Mouse (Mus musculus): ENCODE data around the gene D130052B06Rik. TPM values are rescaled to one million over a fixed set of nuclear protein-coding genes. Genes with fewer than 3 reads are reported as not detected.
A peak's percentile ranks its signal among the peaks of the same experiment; 100 is the strongest.

The D130052B06Rik gene
- not detected in 2 replicates for polyA plus RNA-seq (2011; ENCODE audit: insufficient read length, low read depth, missing spikeins)

DNA sequence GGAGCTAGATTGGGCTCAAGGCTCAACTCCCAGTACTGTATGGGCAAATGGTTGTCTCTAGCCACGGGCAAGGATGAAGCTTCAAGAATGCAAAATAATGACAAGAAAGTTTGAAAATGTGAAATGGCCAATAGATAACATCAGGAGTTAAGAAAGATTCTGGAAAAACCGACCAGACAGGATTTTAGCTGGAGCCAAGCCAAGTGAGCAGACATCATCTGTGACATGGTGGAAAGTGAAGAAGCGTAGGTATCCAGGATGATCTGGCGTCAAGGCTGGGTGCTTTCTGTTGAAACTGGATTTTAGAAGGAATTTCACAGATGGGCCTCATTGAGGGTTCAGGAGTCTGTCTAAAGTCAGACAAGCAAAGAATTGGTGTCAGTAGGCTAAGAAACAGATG lies at the start of gene D130052B06Rik:
D130052B06Rik (plus strand) TSS at position 317 of the 400 bp plus-strand sequence.
- no peaks in the 10 kb centered on the region for H3K4me1 ChIP-seq (ENCODE audit: control insufficient read depth, insufficient read depth, low read length)
- no peak within 1 kb of the TSS for H3K27ac ChIP-seq (ENCODE audit: insufficient read depth, low read length)
- no peak within 1 kb of the TSS for H3K4me3 ChIP-seq (ENCODE audit: insufficient read depth, low read length)
- TF ChIP-seq CTCF (IDR thresholded peaks at IDR 0.05; ENCODE audit: borderline replicate concordance, insufficient read depth, low read length), result no peak
- TF ChIP-seq POLR2A (IDR thresholded peaks at IDR 0.05; ENCODE audit: low read depth, low read length), result no peak

DNA sequence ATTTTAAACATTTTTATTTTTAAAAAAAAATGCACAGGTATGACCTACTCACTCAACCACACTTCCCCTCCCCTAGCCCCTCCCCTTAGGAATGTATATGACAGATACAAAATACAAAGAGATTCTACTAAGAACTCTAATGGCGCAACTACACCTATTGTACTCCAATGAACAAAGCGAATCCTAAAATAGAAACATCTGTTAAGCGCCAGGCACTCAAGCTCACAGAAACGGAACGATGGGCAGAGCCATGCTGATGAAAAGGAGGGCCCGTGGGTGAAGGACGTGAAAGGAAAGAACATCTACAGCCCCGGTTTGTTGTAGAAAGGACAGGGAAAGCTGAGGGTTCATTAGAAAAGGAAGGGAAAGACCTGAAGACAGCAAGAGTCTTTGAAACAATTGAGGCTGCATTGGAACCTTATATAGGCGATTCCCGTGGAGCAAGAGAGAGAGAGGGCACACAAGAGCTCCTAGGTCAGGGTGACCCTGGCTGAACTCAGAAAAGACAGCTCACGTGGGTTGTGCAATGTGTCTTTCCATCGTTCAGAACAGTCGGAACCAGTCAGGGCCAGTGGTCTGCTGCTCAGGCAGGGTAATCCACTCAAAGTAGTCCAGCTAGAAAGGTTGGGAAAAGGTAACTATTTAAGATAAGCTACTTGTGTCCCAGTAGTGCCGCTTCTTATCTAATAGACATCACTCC lies 48.1 kb upstream of the D130052B06Rik start:
- Histone ChIP-seq H3K4me1 (ENCODE audit: control insufficient read depth, insufficient read depth, low read length) (no peaks in the 10 kb centered on the region), H3K4me3 (ENCODE audit: insufficient read depth, low read length) (no peak overlapping the region), H3K27ac (ENCODE audit: insufficient read depth, low read length) (no peak overlapping the region)
- no peak for TF ChIP-seq CTCF (IDR thresholded peaks at IDR 0.05; ENCODE audit: borderline replicate concordance, insufficient read depth, low read length)
- no peak for TF ChIP-seq POLR2A (IDR thresholded peaks at IDR 0.05; ENCODE audit: low read depth, low read length)

DNA sequence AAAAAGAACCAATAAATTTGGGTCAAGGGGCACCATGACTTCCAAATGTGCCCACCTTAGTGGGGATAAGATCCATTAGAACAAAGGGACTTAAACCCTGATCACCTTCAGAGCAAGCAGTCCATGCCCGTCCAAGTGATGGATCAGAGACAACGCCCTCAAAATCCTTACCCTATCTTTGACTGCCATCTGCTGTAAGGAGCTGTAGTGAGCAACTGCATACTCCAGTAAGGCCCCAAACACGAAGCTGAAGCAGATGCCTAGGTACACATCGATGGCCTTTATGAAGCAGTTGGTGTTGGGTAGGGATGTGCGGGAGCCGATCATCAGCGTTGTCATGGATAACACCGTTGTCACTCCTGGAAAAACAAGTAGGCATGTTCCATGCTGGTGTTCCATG lies 45.0 kb upstream of the D130052B06Rik start:
- no peaks in the 10 kb centered on the region for H3K4me1 ChIP-seq (ENCODE audit: control insufficient read depth, insufficient read depth, low read length)
- no peak overlapping the region for H3K27ac ChIP-seq (ENCODE audit: insufficient read depth, low read length)
- TF ChIP-seq CTCF (IDR thresholded peaks at IDR 0.05; ENCODE audit: borderline replicate concordance, insufficient read depth, low read length) (no peak), POLR2A (IDR thresholded peaks at IDR 0.05; ENCODE audit: low read depth, low read length) (no peak)
- no peak overlapping the region for H3K4me3 ChIP-seq (ENCODE audit: insufficient read depth, low read length)

DNA sequence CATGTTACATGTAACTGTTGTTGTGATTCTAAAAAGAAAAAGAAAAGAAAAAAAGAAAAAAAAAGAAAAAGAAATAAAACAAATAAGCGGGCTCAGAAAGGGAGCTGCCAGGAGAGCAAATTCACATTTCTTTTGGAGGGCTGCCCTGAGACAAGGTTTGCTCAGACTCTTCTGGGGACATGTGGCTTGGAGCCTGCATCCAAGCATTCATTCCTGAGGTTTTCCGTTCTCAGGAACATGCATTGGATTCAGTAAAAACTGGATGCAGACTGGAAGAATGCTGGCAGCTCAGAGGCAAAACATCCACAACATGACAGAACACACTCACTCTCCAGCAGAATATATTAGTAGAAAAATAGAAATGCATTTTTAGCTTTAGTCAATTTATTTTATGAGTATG lies 35.2 kb upstream of the D130052B06Rik start:
- TF ChIP-seq CTCF (IDR thresholded peaks at IDR 0.05; ENCODE audit: borderline replicate concordance, insufficient read depth, low read length) (no peak), POLR2A (IDR thresholded peaks at IDR 0.05; ENCODE audit: low read depth, low read length) (no peak)
- peaks cover 3% of the 10 kb centered on the region; the same call in 1 of the 2 replicates for H3K4me1 ChIP-seq (ENCODE audit: control insufficient read depth, insufficient read depth, low read length)
- no peak overlapping the region for H3K4me3 ChIP-seq (ENCODE audit: insufficient read depth, low read length)
- H3K27ac ChIP-seq (ENCODE audit: insufficient read depth, low read length), result peak overlapping the region; percentile 83

DNA sequence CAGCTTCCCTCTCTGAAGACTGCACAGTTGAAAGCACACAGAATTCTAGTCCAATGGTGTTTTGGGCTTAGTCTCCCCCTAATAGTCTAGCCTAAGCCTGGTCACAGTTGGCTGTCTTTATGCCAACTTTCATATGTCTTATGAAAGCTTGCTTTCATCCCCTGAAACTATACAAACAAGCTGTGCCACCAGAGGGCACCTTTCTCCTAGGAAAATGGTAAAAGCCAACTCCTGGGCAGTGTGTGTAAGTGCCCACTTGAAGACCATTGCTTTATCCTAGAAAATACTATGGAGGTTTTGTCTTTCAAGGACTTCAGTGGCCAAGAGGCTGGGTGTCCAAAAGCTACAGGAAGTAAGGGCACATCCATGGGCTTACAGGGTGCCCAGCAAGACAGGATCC lies 28.7 kb upstream of the D130052B06Rik start:
- Histone ChIP-seq H3K4me1 (ENCODE audit: control insufficient read depth, insufficient read depth, low read length) (no peaks in the 10 kb centered on the region), H3K4me3 (ENCODE audit: insufficient read depth, low read length) (no peak overlapping the region), H3K27ac (ENCODE audit: insufficient read depth, low read length) (no peak overlapping the region)
- TF ChIP-seq CTCF (IDR thresholded peaks at IDR 0.05; ENCODE audit: borderline replicate concordance, insufficient read depth, low read length) (no peak), POLR2A (IDR thresholded peaks at IDR 0.05; ENCODE audit: low read depth, low read length) (no peak)

DNA sequence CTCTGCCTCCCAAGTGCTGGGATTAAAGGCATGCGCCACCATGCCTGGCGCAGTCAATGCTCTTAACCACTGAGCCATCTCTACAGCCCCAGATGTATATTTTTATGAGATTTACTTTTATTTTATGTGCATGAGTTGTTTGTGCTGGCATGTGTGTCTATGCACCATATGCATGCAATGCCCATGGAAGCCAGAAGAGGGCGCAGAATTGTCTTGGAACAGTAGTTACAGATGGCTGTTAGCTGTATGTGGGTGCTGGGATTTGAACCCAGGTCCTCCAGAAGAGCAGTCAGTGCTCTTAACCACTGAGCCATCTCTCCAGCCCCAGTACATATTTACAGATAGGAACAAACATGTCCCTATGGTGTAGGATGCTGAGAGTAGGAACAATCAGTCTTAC lies 24.2 kb upstream of the D130052B06Rik start:
- Histone ChIP-seq H3K4me1 (ENCODE audit: control insufficient read depth, insufficient read depth, low read length) (no peaks in the 10 kb centered on the region), H3K4me3 (ENCODE audit: insufficient read depth, low read length) (no peak overlapping the region)
- TF ChIP-seq CTCF (IDR thresholded peaks at IDR 0.05; ENCODE audit: borderline replicate concordance, insufficient read depth, low read length), result no peak
- no peak for TF ChIP-seq POLR2A (IDR thresholded peaks at IDR 0.05; ENCODE audit: low read depth, low read length)

DNA sequence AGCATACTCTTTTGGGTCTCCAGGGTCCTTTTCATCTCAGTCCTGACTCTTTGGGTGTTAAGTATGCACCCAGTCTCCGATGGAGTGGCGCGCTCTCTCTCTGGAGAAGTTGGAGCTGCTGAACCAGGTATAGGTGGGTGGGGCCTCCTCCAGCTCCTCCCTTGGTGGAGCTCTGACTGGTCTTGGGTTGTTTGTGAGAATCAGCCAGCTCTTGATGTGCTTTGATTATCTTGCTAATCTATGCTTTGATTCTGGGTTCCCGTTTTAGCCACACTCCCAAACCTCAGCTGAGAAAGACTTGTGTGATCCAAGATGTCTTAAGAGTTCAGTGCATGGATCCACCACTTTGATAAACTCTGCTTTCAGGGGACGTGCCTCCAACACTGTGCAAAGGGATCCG lies 20.2 kb upstream of the D130052B06Rik start, which contains the start of gene Gabrp:
Gabrp (minus strand) TSS at position 101 of the 400 bp plus-strand sequence.
- TF ChIP-seq CTCF (IDR thresholded peaks at IDR 0.05; ENCODE audit: borderline replicate concordance, insufficient read depth, low read length) (no peak), POLR2A (IDR thresholded peaks at IDR 0.05; ENCODE audit: low read depth, low read length) (no peak)
- Histone ChIP-seq H3K4me3 (ENCODE audit: insufficient read depth, low read length) (no peak within 1 kb of the TSS), H3K27ac (ENCODE audit: insufficient read depth, low read length) (no peak within 1 kb of the TSS), H3K4me1 (ENCODE audit: control insufficient read depth, insufficient read depth, low read length) (no peaks in the 10 kb centered on the region)

More for the DNA sequence above, 24.2 kb upstream of the D130052B06Rik start:
- no peak overlapping the region for H3K27ac ChIP-seq (ENCODE audit: insufficient read depth, low read length)

DNA sequence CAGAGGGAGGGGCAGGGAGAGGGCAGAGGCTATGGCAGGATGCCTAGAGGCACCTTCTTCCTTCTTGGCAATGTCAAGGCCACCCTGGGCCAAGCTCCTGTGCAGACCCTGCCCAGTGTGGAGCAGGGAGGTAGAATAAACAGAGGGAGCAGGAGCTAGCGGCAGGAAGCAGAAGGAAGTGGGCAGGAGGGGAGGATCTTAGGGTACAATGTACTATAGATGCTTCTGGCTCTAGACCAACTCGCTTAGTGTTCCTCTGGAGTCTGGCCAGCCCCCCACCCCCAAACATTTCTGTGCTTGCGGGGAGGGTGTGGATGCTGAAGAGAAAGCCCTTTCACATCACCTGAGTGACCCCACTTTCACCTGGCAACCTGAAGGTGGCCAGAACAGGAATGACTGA lies 19.5 kb upstream of the D130052B06Rik start:
- TF ChIP-seq POLR2A (IDR thresholded peaks at IDR 0.05; ENCODE audit: low read depth, low read length) (no peak), CTCF (IDR thresholded peaks at IDR 0.05; ENCODE audit: borderline replicate concordance, insufficient read depth, low read length) (no peak)
- Histone ChIP-seq H3K4me3 (ENCODE audit: insufficient read depth, low read length) (no peak overlapping the region), H3K27ac (ENCODE audit: insufficient read depth, low read length) (no peak overlapping the region), H3K4me1 (ENCODE audit: control insufficient read depth, insufficient read depth, low read length) (no peaks in the 10 kb centered on the region)

DNA sequence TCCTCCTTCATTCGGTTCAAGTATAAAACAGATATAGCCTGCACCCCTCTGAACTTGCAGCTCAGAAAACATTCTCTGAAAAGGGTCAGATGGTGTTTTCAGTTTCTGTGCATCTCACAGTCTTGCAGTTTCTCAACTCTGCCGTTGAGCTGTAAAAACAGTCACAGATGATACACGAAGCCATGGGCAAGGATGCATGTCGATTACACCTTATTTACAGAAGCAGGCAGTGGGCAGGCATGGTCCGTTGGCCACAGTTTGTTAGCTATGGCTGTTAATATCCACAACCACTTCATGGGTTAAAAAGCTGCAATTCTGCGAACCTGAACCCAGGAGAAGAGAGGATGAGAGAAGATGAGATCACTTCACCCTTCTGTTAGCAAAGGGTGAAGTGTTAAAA lies 12.5 kb upstream of the D130052B06Rik start:
- Histone ChIP-seq H3K27ac (ENCODE audit: insufficient read depth, low read length) (no peak overlapping the region), H3K4me3 (ENCODE audit: insufficient read depth, low read length) (no peak overlapping the region), H3K4me1 (ENCODE audit: control insufficient read depth, insufficient read depth, low read length) (no peaks in the 10 kb centered on the region)
- TF ChIP-seq CTCF (IDR thresholded peaks at IDR 0.05; ENCODE audit: borderline replicate concordance, insufficient read depth, low read length) (no peak), POLR2A (IDR thresholded peaks at IDR 0.05; ENCODE audit: low read depth, low read length) (no peak)

DNA sequence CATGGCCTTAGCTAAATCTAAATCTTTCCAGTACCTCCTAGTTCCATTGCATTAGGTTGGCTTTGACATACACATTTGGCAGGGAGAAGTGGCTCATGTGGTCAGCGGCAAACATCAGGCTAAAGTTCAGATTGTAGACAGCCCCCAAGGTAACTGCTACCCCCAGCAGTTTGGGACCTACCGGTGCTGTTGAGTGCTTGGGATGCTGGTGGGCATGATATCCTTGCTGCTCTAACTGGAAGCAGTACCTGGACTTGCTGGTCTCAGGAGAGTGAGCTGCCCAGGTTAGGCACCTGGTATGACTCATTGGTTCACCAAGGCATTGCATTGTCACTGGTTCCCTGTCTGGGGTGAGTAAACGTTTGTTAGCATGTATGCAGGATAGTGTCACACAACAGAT lies 8.3 kb upstream of the D130052B06Rik start:
- Histone ChIP-seq H3K4me1 (ENCODE audit: control insufficient read depth, insufficient read depth, low read length) (no peaks in the 10 kb centered on the region), H3K4me3 (ENCODE audit: insufficient read depth, low read length) (no peak overlapping the region), H3K27ac (ENCODE audit: insufficient read depth, low read length) (no peak overlapping the region)
- TF ChIP-seq CTCF (IDR thresholded peaks at IDR 0.05; ENCODE audit: borderline replicate concordance, insufficient read depth, low read length) (no peak), POLR2A (IDR thresholded peaks at IDR 0.05; ENCODE audit: low read depth, low read length) (no peak)

All from embryonic fibroblast, embryonic 13.5 days (primary cell).